Mouse (Mus musculus) ovary, postnatal 14 days (tissue): Measurements from ENCODE around the gene Mcrip2.

ENCODE experiments used
- DNase-seq: peaks from one replicate; pipeline ENCODE4 v3.0.0; 2022; ENCODE audit warnings: low spot score

The Mcrip2 gene

GRCm38 (mm10) chr17:25833961-25834594, 34.5 kb downstream of the Mcrip2 start:
- no peak for DNase-seq

GRCm38 (mm10) chr17:25833291-25833663, 35.3 kb downstream of the Mcrip2 start, which contains the start of gene Stub1:
Stub1 (minus strand) TSS chr17:25833404.
- peak; percentile 90 for DNase-seq

- DNase-seq, result peak; percentile 99
Measured at GRCm38 (mm10) chr17:25832436-25833290, 35.9 kb downstream of the Mcrip2 start.

GRCm38 (mm10) chr17:25831451-25832281, 36.9 kb downstream of the Mcrip2 start:
- DNase-seq, result no peak

- no peak for DNase-seq
Measured at GRCm38 (mm10) chr17:25830806-25831431, 37.6 kb downstream of the Mcrip2 start.

- DNase-seq, result no peak
Measured at GRCm38 (mm10) chr17:25830200-25830753, 38.3 kb downstream of the Mcrip2 start.

- no peak for DNase-seq
Measured at GRCm38 (mm10) chr17:25829558-25830017, 39.0 kb downstream of the Mcrip2 start.

GRCm38 (mm10) chr17:25828712-25829557, 39.6 kb downstream of the Mcrip2 start, which contains the start of gene Jmjd8:
Jmjd8 (plus strand) TSS chr17:25828867.
- DNase-seq, result peak; percentile 69

GRCm38 (mm10) chr17:25828223-25828594, 40.4 kb downstream of the Mcrip2 start:
- no peak for DNase-seq

GRCm38 (mm10) chr17:25827546-25828222, 40.9 kb downstream of the Mcrip2 start:
- no peak for DNase-seq

GRCm38 (mm10) chr17:25827011-25827410, 41.6 kb downstream of the Mcrip2 start:
- DNase-seq, result no peak

- no peak for DNase-seq
Measured at GRCm38 (mm10) chr17:25825984-25826570, 42.5 kb downstream of the Mcrip2 start.

- no peak for DNase-seq
Measured at GRCm38 (mm10) chr17:25825311-25825710, 43.3 kb downstream of the Mcrip2 start.

- no peak for DNase-seq
Measured at GRCm38 (mm10) chr17:25824362-25825142, 44.0 kb downstream of the Mcrip2 start.

GRCm38 (mm10) chr17:25823452-25823851, 45.1 kb downstream of the Mcrip2 start, which contains the start of gene Wdr24:
Wdr24 (plus strand) TSS chr17:25823627.
- no peak for DNase-seq

GRCm38 (mm10) chr17:25818851-25819780, 49.4 kb downstream of the Mcrip2 start:
- DNase-seq, result no peak

GRCm38 (mm10) chr17:25817662-25818061, 50.9 kb downstream of the Mcrip2 start:
- DNase-seq, result no peak
